Mouse (Mus musculus): ENCODE measurements around the gene Kat5.

GRCm38 (mm10) chr19:5621884-5622283 is 11.8 kb upstream of the Kat5 start:
- TF ChIP-seq CTCF (IDR thresholded peaks at IDR 0.05; ENCODE audit: borderline replicate concordance, extremely low read depth, insufficient read depth, insufficient read length), result no peak
- TF ChIP-seq POLR2A (IDR thresholded peaks at IDR 0.05; ENCODE audit: borderline replicate concordance, extremely low read depth, insufficient read depth, insufficient read length, poor library complexity, severe bottlenecking), result no peak

All from brain, embryonic 14.5 days (tissue).